Mouse (Mus musculus): Measurements from ENCODE around the gene Yrdc. TPM values are rescaled to one million over a fixed set of nuclear protein-coding genes. Genes with fewer than 3 reads are reported as not detected.

Yrdc gene
- polyA plus RNA-seq, 2 experiments: 20.9 to 21.9 TPM

- ATAC-seq (ENCODE audit: insufficient read depth) (no peak), DNase-seq (ENCODE audit: low read depth in 3 of 3, low spot score in 3 of 3) (no peak)
- Histone ChIP-seq H3K4me3 (ENCODE audit: insufficient read depth in 1 of 2, low read depth in 2 of 2, low read length in 2 of 2) (peak within 1 kb of the TSS in 1 of 2 experiments; percentile 4; a peak in 1 of 4 replicates), H3K27ac (no peak within 1 kb of the TSS), H3K4me1 (replicated peaks; ENCODE audit: control insufficient read depth in 2 of 2, insufficient read depth in 2 of 2, low read length in 1 of 2) (no peaks in the 10 kb centered on the region), H3K27me3 (ENCODE audit: control insufficient read depth, insufficient read depth, low read length) (peaks cover 34% of the 10 kb centered on the region), H3K9ac (replicated peaks) (no peak within 1 kb of the TSS), H3K9me3 (ENCODE audit: control insufficient read depth, low read length) (no peaks in the 10 kb centered on the region), H3K4me2 (ENCODE audit: low read depth) (peak within 1 kb of the TSS; percentile 18; the same call in 1 of the 2 replicates), H3K36me3 (replicated peaks; ENCODE audit: control insufficient read depth, insufficient read depth, low read depth) (no peaks in the 10 kb centered on the region)
- TF ChIP-seq EP300 (IDR thresholded peaks at IDR 0.05; ENCODE audit: low read depth) (no peak), CTCF (IDR thresholded peaks at IDR 0.05; ENCODE audit: low read depth) (no peak)
- 5% methylated on average over 63 of the region's 77 CpGs for WGBS (ENCODE audit: insufficient replicate concordance)
Observed at GRCm38 (mm10) chr4:124861283-124862188, 11.1 kb downstream of the Yrdc start, which contains the start of gene Maneal. TSS of gene Maneal (minus strand) at chr4:124862171.

GRCm38 (mm10) chr4:124872719-124873118 is 22.2 kb downstream of the Yrdc start:
- no peak overlapping the region for H3K4me3 ChIP-seq (ENCODE audit: insufficient read depth in 1 of 2, low read depth in 2 of 2, low read length in 2 of 2)
- TF ChIP-seq EP300 (IDR thresholded peaks at IDR 0.05; ENCODE audit: low read depth): no peak
- TF ChIP-seq CTCF (IDR thresholded peaks at IDR 0.05; ENCODE audit: low read depth): peak; percentile 59
- H3K27ac ChIP-seq: no peak overlapping the region
- no peaks in the 10 kb centered on the region for H3K4me1 ChIP-seq (replicated peaks; ENCODE audit: control insufficient read depth in 2 of 2, insufficient read depth in 2 of 2, low read length in 1 of 2)
- no peaks in the 10 kb centered on the region for H3K36me3 ChIP-seq (replicated peaks; ENCODE audit: control insufficient read depth, insufficient read depth, low read depth)
- DNase-seq (ENCODE audit: low read depth in 3 of 3, low spot score in 3 of 3) (no peak), ATAC-seq (ENCODE audit: insufficient read depth) (no peak)
- no peaks in the 10 kb centered on the region for H3K9me3 ChIP-seq (ENCODE audit: control insufficient read depth, low read length)
- H3K4me2 ChIP-seq (ENCODE audit: low read depth): no peak overlapping the region
- no peak overlapping the region for H3K9ac ChIP-seq (replicated peaks)
- H3K27me3 ChIP-seq (ENCODE audit: control insufficient read depth, insufficient read depth, low read length): no peaks in the 10 kb centered on the region
- 93% methylated on average over 1 of the region's 1 CpGs for WGBS (ENCODE audit: insufficient replicate concordance)

- ATAC-seq (ENCODE audit: insufficient read depth): no peak
- Histone ChIP-seq H3K9ac (replicated peaks) (no peak within 1 kb of the TSS), H3K4me2 (ENCODE audit: low read depth) (no peak within 1 kb of the TSS; the same call in 1 of the 2 replicates), H3K27ac (no peak within 1 kb of the TSS), H3K9me3 (ENCODE audit: control insufficient read depth, low read length) (no peaks in the 10 kb centered on the region), H3K36me3 (replicated peaks; ENCODE audit: control insufficient read depth, insufficient read depth, low read depth) (no peaks in the 10 kb centered on the region), H3K4me1 (replicated peaks; ENCODE audit: control insufficient read depth in 2 of 2, insufficient read depth in 2 of 2, low read length in 1 of 2) (no peaks in the 10 kb centered on the region), H3K4me3 (ENCODE audit: insufficient read depth in 1 of 2, low read depth in 2 of 2, low read length in 2 of 2) (no peak within 1 kb of the TSS), H3K27me3 (ENCODE audit: control insufficient read depth, insufficient read depth, low read length) (peaks cover 38% of the 10 kb centered on the region)
- 6% methylated on average over 11 of the region's 11 CpGs for WGBS (ENCODE audit: insufficient replicate concordance)
- TF ChIP-seq EP300 (IDR thresholded peaks at IDR 0.05; ENCODE audit: low read depth): no peak
- no peak for TF ChIP-seq CTCF (IDR thresholded peaks at IDR 0.05; ENCODE audit: low read depth)
- no peak for DNase-seq (ENCODE audit: low read depth in 3 of 3, low spot score in 3 of 3)
Observed at GRCm38 (mm10) chr4:124880599-124880998, 30.1 kb downstream of the Yrdc start, which contains the start of gene Epha10. TSS of gene Epha10 (plus strand) at chr4:124880899.

DNA sequence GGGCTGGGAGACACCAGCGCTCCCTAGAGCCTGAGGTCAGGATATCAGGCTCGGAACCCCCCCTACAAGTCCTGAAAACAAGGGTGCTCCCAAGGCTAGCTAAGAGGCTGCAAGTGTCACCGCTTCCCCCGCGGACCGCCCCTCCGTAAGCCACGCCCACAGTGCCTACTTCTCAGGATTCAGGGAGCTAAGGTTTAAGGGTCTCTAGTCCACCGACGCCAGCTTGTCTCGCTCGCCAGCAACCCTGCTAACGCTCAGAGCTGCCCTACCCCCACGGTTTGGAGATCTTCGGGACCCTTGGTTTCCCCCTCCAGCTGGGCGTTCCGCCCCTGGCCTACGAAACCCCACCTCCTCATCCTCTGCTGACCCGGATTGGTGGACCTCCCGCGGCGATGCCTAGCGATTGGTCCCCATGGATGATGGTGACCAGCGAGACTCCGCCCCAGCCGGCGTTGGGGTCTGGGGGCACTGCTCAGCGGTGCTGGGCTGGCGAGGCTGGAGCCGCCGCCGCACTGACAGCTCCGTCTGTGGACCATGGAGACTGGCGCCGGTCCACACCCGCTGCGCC is 30.9 kb downstream of the Yrdc start:
- no peak overlapping the region; the same call in 1 of the 2 replicates for H3K4me2 ChIP-seq (ENCODE audit: low read depth)
- WGBS (ENCODE audit: insufficient replicate concordance): 2% methylated on average over 37 of the region's 37 CpGs

DNA sequence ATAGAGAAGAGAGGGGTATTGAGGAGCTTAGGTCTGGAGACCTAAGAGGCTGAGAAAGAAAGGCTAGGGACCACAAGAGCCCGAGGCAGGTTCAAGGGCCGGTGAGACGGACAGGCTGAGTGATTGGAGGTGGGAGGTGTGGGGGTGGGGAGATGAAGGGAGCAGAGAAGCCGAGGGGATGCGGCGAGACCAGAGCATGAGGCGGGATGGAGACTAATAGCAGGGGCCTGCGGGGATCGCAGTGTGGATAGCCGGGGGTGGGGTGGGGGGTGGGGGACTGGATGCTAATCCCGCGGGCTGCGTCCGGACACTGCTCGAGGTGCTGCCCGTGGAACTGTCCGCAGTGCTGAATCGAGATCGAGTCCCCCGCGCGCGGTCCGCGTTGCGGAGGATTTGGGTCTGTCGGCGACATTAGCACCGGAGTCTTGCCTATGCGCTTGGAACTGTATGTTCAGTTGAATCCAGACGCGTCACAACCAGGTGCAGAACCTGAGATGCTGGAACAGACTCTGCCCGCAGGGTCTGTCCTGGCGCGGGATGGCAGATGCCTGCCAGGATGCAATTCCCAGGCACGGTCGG is 31.8 kb downstream of the Yrdc start:
- ATAC-seq (ENCODE audit: insufficient read depth) (no peak), DNase-seq (ENCODE audit: low read depth in 3 of 3, low spot score in 3 of 3) (no peak)
- Histone ChIP-seq H3K36me3 (replicated peaks; ENCODE audit: control insufficient read depth, insufficient read depth, low read depth) (no peaks in the 10 kb centered on the region), H3K4me1 (replicated peaks; ENCODE audit: control insufficient read depth in 2 of 2, insufficient read depth in 2 of 2, low read length in 1 of 2) (no peaks in the 10 kb centered on the region), H3K27me3 (ENCODE audit: control insufficient read depth, insufficient read depth, low read length) (peaks cover 40% of the 10 kb centered on the region), H3K4me3 (ENCODE audit: insufficient read depth in 1 of 2, low read depth in 2 of 2, low read length in 2 of 2) (no peak overlapping the region), H3K9me3 (ENCODE audit: control insufficient read depth, low read length) (no peaks in the 10 kb centered on the region), H3K9ac (replicated peaks) (no peak overlapping the region), H3K27ac (no peak overlapping the region), H3K4me2 (ENCODE audit: low read depth) (no peak overlapping the region)
- 2% methylated on average over 37 of the region's 37 CpGs for WGBS (ENCODE audit: insufficient replicate concordance)
- TF ChIP-seq EP300 (IDR thresholded peaks at IDR 0.05; ENCODE audit: low read depth) (no peak), CTCF (IDR thresholded peaks at IDR 0.05; ENCODE audit: low read depth) (no peak)

More for the DNA sequence above, 30.9 kb downstream of the Yrdc start:
- Histone ChIP-seq H3K9me3 (ENCODE audit: control insufficient read depth, low read length) (no peaks in the 10 kb centered on the region), H3K36me3 (replicated peaks; ENCODE audit: control insufficient read depth, insufficient read depth, low read depth) (no peaks in the 10 kb centered on the region), H3K27me3 (ENCODE audit: control insufficient read depth, insufficient read depth, low read length) (peaks cover 40% of the 10 kb centered on the region), H3K27ac (no peak overlapping the region), H3K4me3 (ENCODE audit: insufficient read depth in 1 of 2, low read depth in 2 of 2, low read length in 2 of 2) (no peak overlapping the region), H3K9ac (replicated peaks) (no peak overlapping the region), H3K4me1 (replicated peaks; ENCODE audit: control insufficient read depth in 2 of 2, insufficient read depth in 2 of 2, low read length in 1 of 2) (no peaks in the 10 kb centered on the region)
- no peak for ATAC-seq (ENCODE audit: insufficient read depth)
- TF ChIP-seq EP300 (IDR thresholded peaks at IDR 0.05; ENCODE audit: low read depth) (no peak), CTCF (IDR thresholded peaks at IDR 0.05; ENCODE audit: low read depth) (no peak)
- DNase-seq (ENCODE audit: low read depth in 3 of 3, low spot score in 3 of 3): no peak

Measured in liver, embryonic 14.5 days (tissue).